Mouse (Mus musculus) CH12.LX (cell line): ENCODE measurements around the gene Kcnk7. TPM values are rescaled to one million over a fixed set of nuclear protein-coding genes. Genes with fewer than 3 reads are reported as not detected.

ENCODE experiments used
- DNase-seq: peaks from one replicate; pipeline ENCODE4 v3.0.0-alpha.2; 2013; ENCODE audit errors: extremely low read depth
- H3K27ac ChIP-seq: 2 replicates; pipeline ENCODE4 v1.5.1; 2012; ENCODE audit warnings: low read depth, mild to moderate bottlenecking, control low read depth, moderate library complexity; ENCODE audit not compliant: insufficient read depth
- H3K27me3 ChIP-seq: replicated peaks from 2 replicates; pipeline ENCODE3; 2012; ENCODE audit warnings: inconsistent platforms
- H3K36me3 ChIP-seq, 2 experiments: replicated peaks in 1 of 2; 2 replicates each; pipeline versions ENCODE3 to v1.6.1; 2012; ENCODE audit warnings: inconsistent platforms in 1 of 2, low read length in 1 of 2, mild to moderate bottlenecking in 1 of 2, mixed read lengths in 1 of 2, moderate library complexity in 1 of 2; ENCODE audit not compliant: control insufficient read depth in 1 of 2, insufficient read depth in 1 of 2
- H3K4me1 ChIP-seq, 2 experiments: 2 replicates each; pipeline ENCODE4 v1.6.1; 2012; ENCODE audit warnings: inconsistent platforms in 1 of 2, moderate library complexity in 1 of 2; ENCODE audit not compliant: insufficient read depth in 2 of 2, control insufficient read depth in 1 of 2
- H3K4me2 ChIP-seq: 2 replicates; pipeline ENCODE4 v1.6.1; 2012; ENCODE audit warnings: low read depth, mild to moderate bottlenecking, control low read depth; ENCODE audit not compliant: poor library complexity, insufficient read depth, severe bottlenecking
- H3K4me3 ChIP-seq, 3 experiments: fragments of 150-350 bp in 1 of 3; sonication (generic) in 1 of 3; replicated peaks in 1 of 3; 2 replicates each; pipeline versions ENCODE3 to v1.5.1; 2011 to 2012; ENCODE audit warnings: low read depth in 2 of 3, low read length in 2 of 3, mild to moderate bottlenecking in 2 of 3, moderate library complexity in 2 of 3, control low read depth in 1 of 3, improper control_type of control experiment in 1 of 3, inconsistent platforms in 1 of 3, mixed read lengths in 1 of 3; ENCODE audit not compliant: poor library complexity in 1 of 3
- H3K79me2 ChIP-seq: replicated peaks from 2 replicates; pipeline ENCODE4 v1.6.1; 2012; ENCODE audit warnings: mild to moderate bottlenecking, moderate library complexity; ENCODE audit not compliant: control insufficient read depth, poor library complexity, insufficient read depth, severe bottlenecking; ENCODE audit errors: extremely low read depth
- H3K9ac ChIP-seq: 2 replicates; pipeline ENCODE4 v1.6.1; 2012; ENCODE audit warnings: low read depth, mild to moderate bottlenecking, control low read depth, moderate library complexity; ENCODE audit not compliant: insufficient read depth
- H3K9me3 ChIP-seq: replicated peaks from 2 replicates; pipeline ENCODE3; 2012; ENCODE audit warnings: low read length, inconsistent platforms, mixed read lengths
- BHLHE40 ChIP-seq: IDR thresholded peaks from 2 replicates; pipeline ENCODE4 v1.6.1; 2011; ENCODE audit warnings: mild to moderate bottlenecking, low read depth, low read length, improper control_type of control experiment
- CHD1 ChIP-seq: IDR thresholded peaks from 2 replicates; pipeline ENCODE4 v1.6.1; 2012; ENCODE audit warnings: low read depth, low read length, improper control_type of control experiment, inconsistent platforms
- CHD2 ChIP-seq: IDR thresholded peaks from 2 replicates; pipeline ENCODE4 v1.6.1; 2011; ENCODE audit warnings: low read length, improper control_type of control experiment
- ETS1 ChIP-seq: conservative IDR thresholded peaks from 2 replicates; pipeline ENCODE4 v1.6.1; 2012; ENCODE audit warnings: low read depth, mild to moderate bottlenecking, inconsistent platforms, low read length, improper control_type of control experiment, moderate library complexity
- GABPA ChIP-seq: IDR thresholded peaks from 2 replicates; pipeline ENCODE4 v1.6.1; 2012; ENCODE audit warnings: low read depth, low read length, improper control_type of control experiment, inconsistent platforms; ENCODE audit not compliant: insufficient replicate concordance
- HCFC1 ChIP-seq: IDR thresholded peaks from 2 replicates; pipeline ENCODE4 v1.6.1; 2012; ENCODE audit warnings: low read depth, mild to moderate bottlenecking, inconsistent platforms, low read length, improper control_type of control experiment
- IRF4 ChIP-seq: IDR thresholded peaks from 2 replicates; pipeline ENCODE4 v1.6.1; 2014; ENCODE audit warnings: low read depth, mild to moderate bottlenecking, inconsistent platforms, low read length, improper control_type of control experiment
- JUN ChIP-seq: IDR thresholded peaks from 2 replicates; pipeline ENCODE4 v1.6.1; 2011; ENCODE audit warnings: low read depth, mild to moderate bottlenecking, low read length, improper control_type of control experiment, moderate library complexity; ENCODE audit not compliant: insufficient read depth
- MAZ ChIP-seq: IDR thresholded peaks from 2 replicates; pipeline ENCODE4 v1.6.1; 2012; ENCODE audit warnings: low read depth, mild to moderate bottlenecking, inconsistent platforms, low read length, improper control_type of control experiment, moderate library complexity
- MXI1 ChIP-seq: IDR thresholded peaks from 2 replicates; pipeline ENCODE4 v1.6.1; 2011; ENCODE audit warnings: mild to moderate bottlenecking, low read depth, low read length, improper control_type of control experiment
- MYC ChIP-seq: IDR thresholded peaks from 2 replicates; pipeline ENCODE4 v1.6.1; 2011; ENCODE audit warnings: low read depth, mild to moderate bottlenecking, improper control_type of control experiment, low read length
- RAD21 ChIP-seq: IDR thresholded peaks from 2 replicates; pipeline ENCODE4 v1.6.1; 2011; ENCODE audit warnings: low read depth, mild to moderate bottlenecking, low read length, improper control_type of control experiment, moderate library complexity
- SMC3 ChIP-seq: IDR thresholded peaks from 2 replicates; pipeline ENCODE4 v1.6.1; 2011; ENCODE audit warnings: low read depth, low read length, improper control_type of control experiment
- TCF12 ChIP-seq: IDR thresholded peaks from 2 replicates; pipeline ENCODE4 v1.6.1; 2014; ENCODE audit warnings: low read depth, mild to moderate bottlenecking, inconsistent platforms, low read length, improper control_type of control experiment
- UBTF ChIP-seq: IDR thresholded peaks from 2 replicates; pipeline ENCODE4 v1.6.1; 2012; ENCODE audit warnings: low read depth, mild to moderate bottlenecking, inconsistent platforms, low read length, improper control_type of control experiment, moderate library complexity
- ZC3H11A ChIP-seq: IDR thresholded peaks from 2 replicates; pipeline ENCODE4 v1.6.1; 2012; ENCODE audit warnings: low read depth, mild to moderate bottlenecking, inconsistent platforms, low read length, improper control_type of control experiment
- dilution Hi-C: fragments of 300-500 bp; cut with MboI; formaldehyde crosslinking; loops from 2 replicates; pipeline ENCODE4 v1.14.3; 2020; ENCODE audit warnings: low sequenced_read_pairs; ENCODE audit not compliant: extremely low pct_unique_long_range_greater_than_20kb, extremely low pct_ligation_motif_present
- in situ Hi-C: fragments of 300-500 bp; cut with MboI; formaldehyde crosslinking; loops from 3 replicates; pipeline ENCODE4 v1.14.3; 2019; ENCODE audit warnings: low sequenced_read_pairs, low pct_ligation_motif_present, low pct_unique_long_range_greater_than_20kb, mixed read lengths
- polyA plus RNA-seq: library from polyadenylated mRNA; unstranded; fragments of >175 nt; gene quantifications from 2 replicates; pipeline ENCODE4 v1.2.1, GENCODE M21; 2012; ENCODE audit warnings: low read depth; ENCODE audit not compliant: insufficient read length
- total RNA-seq, 2 experiments: library from RNA; depleted of rRNA; stranded (reverse); fragments of 300-350 nt in 1 of 2; fragments of >200 nt in 1 of 2; gene quantifications; 2 replicates each; pipeline ENCODE4 v1.2.3; 2012 to 2014

Kcnk7 gene
- total and polyA plus RNA-seq, 3 experiments: 0.30 TPM; not detected in 2

DNA sequence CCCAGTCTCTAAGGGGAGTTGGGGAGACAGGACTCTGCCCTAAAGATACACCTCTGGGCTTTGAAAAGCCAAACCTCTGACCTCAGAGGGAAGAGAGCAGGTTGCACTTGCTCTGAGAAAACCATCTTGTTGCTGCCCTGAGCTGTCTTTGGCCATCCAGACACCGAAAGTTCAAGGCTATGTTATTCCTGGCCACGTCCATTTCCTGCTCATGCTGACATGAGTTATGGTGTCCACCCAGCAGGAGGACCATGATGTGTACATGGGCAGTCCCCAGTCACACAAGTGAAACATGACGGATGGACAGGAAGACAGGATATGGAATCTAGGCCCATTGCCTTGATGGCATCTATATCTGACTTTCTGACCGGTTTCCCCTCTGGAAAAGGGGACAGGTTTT is 23.7 kb upstream of the Kcnk7 start:
- Histone ChIP-seq H3K27me3 (no peaks in the 10 kb centered on the region), H3K27ac (no peak overlapping the region), H3K4me2 (no peak overlapping the region), H3K36me3 (peaks cover 92% of the 10 kb centered on the region in 2 experiments), H3K9me3 (no peaks in the 10 kb centered on the region), H3K79me2 (no peaks in the 10 kb centered on the region), H3K9ac (no peak overlapping the region), H3K4me3 (no peak overlapping the region), H3K4me1 (no peaks in the 10 kb centered on the region)
- TF ChIP-seq MAZ: no peak
- no peak for TF ChIP-seq SMC3
- no peak for TF ChIP-seq MYC
- no peak for TF ChIP-seq GABPA
- no peak for TF ChIP-seq TCF12
- TF ChIP-seq ZC3H11A: no peak
- TF ChIP-seq UBTF: no peak
- no peak for TF ChIP-seq HCFC1
- TF ChIP-seq CHD2: no peak
- TF ChIP-seq RAD21: no peak
- no peak for TF ChIP-seq ETS1
- TF ChIP-seq CHD1: no peak
- dilution Hi-C loops (no loop called here), in situ Hi-C loops (no loop called here)
- DNase-seq: no peak

DNA sequence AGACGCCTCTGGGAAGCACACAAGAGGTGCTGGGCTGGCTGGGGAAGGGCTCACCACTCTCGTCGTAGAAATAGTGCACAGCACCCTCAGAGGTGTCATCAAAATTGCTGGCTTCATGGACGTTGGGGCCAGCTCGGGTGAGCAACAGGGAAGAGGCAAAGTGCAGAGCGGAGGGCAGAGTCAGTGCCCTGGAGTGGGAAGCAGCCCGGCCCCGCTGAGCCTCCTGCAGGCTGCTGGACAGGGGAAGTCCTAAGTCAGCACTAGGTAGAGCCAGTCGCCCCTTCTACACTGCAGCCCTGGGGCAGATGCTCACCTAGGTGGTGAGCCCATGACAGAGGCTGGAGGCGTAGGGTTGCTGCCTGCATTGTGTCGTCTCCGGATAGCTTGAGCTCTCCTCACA is 19.9 kb upstream of the Kcnk7 start:
- dilution Hi-C loops (no loop called here), in situ Hi-C loops (no loop called here)
- no peak overlapping the region for H3K4me2 ChIP-seq
- H3K27me3 ChIP-seq: no peaks in the 10 kb centered on the region
- H3K4me3 ChIP-seq: no peak overlapping the region
- no peak overlapping the region for H3K27ac ChIP-seq
- no peak overlapping the region for H3K9ac ChIP-seq
- H3K79me2 ChIP-seq: peaks cover 12% of the 10 kb centered on the region
- TF ChIP-seq MXI1 (no peak), BHLHE40 (no peak), JUN (no peak), IRF4 (no peak), CHD2 (no peak)
- peaks cover 73 to 79% of the 10 kb centered on the region in 2 experiments for H3K36me3 ChIP-seq
- H3K9me3 ChIP-seq: no peaks in the 10 kb centered on the region
- peaks cover 7 to 10% of the 10 kb centered on the region in 2 experiments for H3K4me1 ChIP-seq
- no peak for DNase-seq
